In genomic region chr5:30278952-30279351, GRCm38 (mm10) we compare ENCODE assay signal across 17 mouse cellular contexts.
"Had no signal": no experiment of that assay in that cellular context is flagged by ENCODE, and none has a peak within 500 bp of the region (broad histone marks: within the 10 kb centered on the region; RNA-seq: fewer than 3 reads in every experiment).

No protein-coding gene starts in this region.

- DNase-seq: kidney, adult 2 months; kidney, postnatal 36 days; layer of hippocampus, postnatal 36 days; liver, embryonic 13.5 days; lung, adult 2 months; lung, postnatal 14 days; lung, postnatal 4 days; midbrain, embryonic 14.5 days; retina, postnatal 1 day; right cerebral cortex, postnatal 25 days; thymus, adult 18-20 months; thymus, postnatal 4 days had no signal

- H3K36me3 ChIP-seq: liver, embryonic 13.5 days; neural tube, embryonic 12.5 days; neural tube, embryonic 15.5 days had no signal

- H3K27me3 ChIP-seq: neural tube, embryonic 12.5 days; neural tube, embryonic 15.5 days had no signal

- H3K27ac ChIP-seq: kidney, postnatal 0 days; left cerebral cortex, adult 2 months; liver, embryonic 13.5 days; neural tube, embryonic 12.5 days; neural tube, embryonic 15.5 days had no signal

- H3K4me1 ChIP-seq: liver, embryonic 13.5 days had no signal

- H3K9ac ChIP-seq: liver, embryonic 13.5 days; neural tube, embryonic 12.5 days; neural tube, embryonic 15.5 days had no signal

- H3K9me3 ChIP-seq: liver, embryonic 13.5 days; neural tube, embryonic 12.5 days; neural tube, embryonic 15.5 days had no signal

- H3K4me3 ChIP-seq: left cerebral cortex, adult 2 months; liver, embryonic 13.5 days; neural tube, embryonic 12.5 days; neural tube, embryonic 15.5 days had no signal

- H3K4me2 ChIP-seq: liver, embryonic 13.5 days; midbrain, embryonic 11.5 days; neural tube, embryonic 12.5 days; neural tube, embryonic 15.5 days had no signal
